Mouse (Mus musculus) erythroblast, embryonic 14.5 days (primary cell): ENCODE measurements around the gene Dok1.

Experiments used
- GATA1 ChIP-seq: IDR thresholded peaks from 2 replicates; pipeline ENCODE4 v1.6.1; 2012; ENCODE audit warnings: low read length, inconsistent platforms, mixed read lengths
- TAL1 ChIP-seq: IDR thresholded peaks from 3 replicates; pipeline ENCODE4 v1.6.1; 2012; ENCODE audit warnings: low read length, inconsistent platforms, mixed read lengths

- TF ChIP-seq TAL1 (no peak), GATA1 (no peak)
Observed at GRCm38 (mm10) chr6:83054871-83055431, 21.7 kb upstream of the Dok1 start, which contains the start of gene Htra2.
